Mouse (Mus musculus) splenic B cell, adult 2 months (primary cell): ENCODE measurements around the gene Top2b.

Source experiments
- DNase-seq: peaks from one replicate; pipeline ENCODE4 v3.0.0-alpha.2; 2011; ENCODE audit warnings: low read depth, low spot score
- H3K27me3 ChIP-seq: 2 replicates; pipeline ENCODE4 v1.6.1; 2012; ENCODE audit warnings: mild to moderate bottlenecking, low read length, moderate library complexity, mixed read lengths; ENCODE audit not compliant: control insufficient read depth, poor library complexity, insufficient read depth, severe bottlenecking
- H3K36me3 ChIP-seq: 2 replicates; pipeline ENCODE4 v1.6.1; 2012; ENCODE audit warnings: mild to moderate bottlenecking, low read length, moderate library complexity, mixed read lengths; ENCODE audit not compliant: control insufficient read depth, poor library complexity, insufficient read depth, severe bottlenecking

The Top2b gene

DNA sequence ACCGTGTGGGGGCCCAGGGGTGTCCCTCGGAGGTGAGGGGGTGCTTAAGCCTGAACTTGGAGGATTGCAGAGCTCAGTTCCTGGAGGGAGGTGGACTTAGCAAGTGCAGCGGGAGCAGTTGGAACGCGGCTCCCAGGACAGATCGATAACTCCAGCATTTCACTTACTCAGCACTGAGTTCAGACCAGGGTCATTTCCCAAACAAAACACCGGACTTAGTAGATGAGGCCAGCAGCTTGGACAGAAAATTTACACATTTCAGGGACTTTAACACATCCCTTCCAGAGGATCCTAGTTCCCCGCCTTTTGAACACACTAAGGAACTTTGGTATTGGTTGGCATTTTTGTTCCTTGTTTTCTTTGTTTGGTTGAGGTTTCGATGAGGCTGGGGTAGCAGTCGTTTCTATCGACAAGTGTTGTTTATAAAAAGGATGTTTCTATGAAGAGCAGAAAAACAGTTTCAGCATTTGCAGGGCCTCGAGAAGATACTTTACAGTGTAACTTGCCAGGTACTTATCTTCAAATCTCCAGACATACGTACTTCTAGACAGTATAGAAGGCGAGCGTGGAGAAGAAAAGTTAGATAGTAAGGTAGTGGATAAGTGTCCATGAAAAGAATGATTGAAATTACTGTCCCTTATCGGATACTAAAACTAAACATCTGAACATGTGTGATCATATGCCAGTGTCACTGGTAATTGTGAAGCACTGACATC lies 1.4 kb downstream of the Top2b start:
- no peak for DNase-seq
- H3K27me3 ChIP-seq = no peaks in the 10 kb centered on the region
- no peaks in the 10 kb centered on the region for H3K36me3 ChIP-seq

DNA sequence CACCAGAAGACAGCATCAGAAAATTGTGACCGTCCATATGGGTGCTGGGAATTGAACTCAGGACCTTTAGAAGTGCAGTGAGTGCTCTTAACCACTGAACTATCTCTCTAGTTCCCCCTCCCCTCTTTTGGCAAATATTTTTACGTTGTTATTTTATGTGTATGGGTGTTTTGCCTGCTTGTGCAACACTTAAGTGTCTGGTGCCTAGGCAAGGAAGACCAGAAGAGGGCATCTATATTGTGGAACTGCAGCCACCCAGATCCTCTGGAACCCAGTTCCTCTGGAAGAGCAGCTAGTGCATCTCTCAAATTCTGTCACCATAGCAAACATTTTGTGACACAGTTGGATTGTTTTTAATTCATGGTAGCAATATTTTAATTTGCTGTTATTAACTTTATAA lies 2.0 kb downstream of the Top2b start:
- H3K36me3 ChIP-seq = no peaks in the 10 kb centered on the region
- peak; percentile 23 for DNase-seq
- no peaks in the 10 kb centered on the region for H3K27me3 ChIP-seq

DNA sequence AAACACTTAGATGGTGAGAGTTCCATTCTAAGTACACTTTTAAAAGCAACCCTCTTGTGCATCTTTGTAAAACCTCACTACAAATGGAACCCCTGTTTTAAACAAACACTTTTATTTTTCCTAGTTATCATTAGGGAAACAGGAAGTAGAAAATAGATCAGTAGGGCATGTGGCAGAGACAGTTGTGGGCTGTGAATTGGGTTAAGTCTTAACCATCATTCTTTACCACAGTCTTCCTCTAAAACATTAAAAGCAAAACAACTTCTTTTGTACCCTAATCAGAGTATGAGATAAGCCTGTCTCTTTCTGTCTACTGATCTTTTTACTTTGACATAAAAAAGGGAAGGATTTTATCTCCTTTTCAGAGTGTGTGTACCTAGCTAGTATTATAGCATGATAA lies 7.8 kb downstream of the Top2b start:
- Histone ChIP-seq H3K36me3 (no peaks in the 10 kb centered on the region), H3K27me3 (no peaks in the 10 kb centered on the region)
- DNase-seq = peak; percentile 20

DNA sequence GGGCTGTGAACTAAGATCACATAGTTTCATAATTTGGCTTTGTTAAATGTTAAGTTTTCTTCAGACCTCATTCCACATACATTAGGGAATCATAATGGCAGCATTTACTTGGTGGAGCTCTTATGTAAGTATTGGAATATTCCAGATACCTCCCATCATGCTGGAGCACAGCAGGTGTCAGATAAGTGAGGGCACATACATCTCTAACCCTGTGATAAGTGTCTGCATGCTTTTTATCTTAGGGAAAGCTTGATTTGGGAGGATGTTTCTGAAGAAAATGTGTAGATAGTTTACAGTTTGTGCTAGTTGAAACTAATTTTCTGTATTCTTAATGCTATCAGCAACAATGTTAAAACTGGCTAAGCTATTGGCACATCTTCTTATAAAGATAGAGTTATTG lies 8.2 kb downstream of the Top2b start:
- no peak for DNase-seq
- no peaks in the 10 kb centered on the region for H3K27me3 ChIP-seq
- H3K36me3 ChIP-seq = no peaks in the 10 kb centered on the region

DNA sequence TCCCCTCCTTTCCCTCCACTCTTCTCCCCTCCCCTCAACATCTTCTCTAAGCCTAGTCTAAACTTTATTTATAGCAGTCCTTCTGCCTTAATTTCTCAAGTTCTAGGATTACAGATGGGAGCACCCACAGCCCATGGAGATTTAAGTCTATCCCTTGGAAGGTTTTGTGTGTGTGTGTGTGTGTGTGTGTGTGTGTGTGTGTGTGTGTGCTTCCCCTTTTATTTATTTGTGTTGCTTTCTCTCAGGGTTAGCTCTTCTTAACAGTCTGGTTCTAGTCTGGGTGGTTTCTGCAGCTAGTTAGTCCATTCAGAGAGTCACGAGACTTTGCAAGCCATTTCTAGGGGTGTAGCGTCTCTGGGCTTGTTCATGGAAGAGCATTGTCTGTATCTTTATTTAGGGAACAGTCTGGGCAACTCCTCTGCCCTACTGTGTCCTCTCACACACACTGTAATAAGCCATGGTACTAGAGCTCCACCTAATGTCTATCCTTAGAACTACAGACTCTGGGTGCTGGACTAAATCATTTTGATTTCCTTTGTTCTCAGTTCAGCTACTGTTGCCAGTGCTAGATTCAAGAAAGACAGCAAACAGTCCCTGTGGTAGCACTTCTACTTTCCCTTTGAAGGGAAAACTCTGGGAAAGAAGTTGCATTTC lies 15.1 kb downstream of the Top2b start:
- DNase-seq = peak; percentile 86

DNA sequence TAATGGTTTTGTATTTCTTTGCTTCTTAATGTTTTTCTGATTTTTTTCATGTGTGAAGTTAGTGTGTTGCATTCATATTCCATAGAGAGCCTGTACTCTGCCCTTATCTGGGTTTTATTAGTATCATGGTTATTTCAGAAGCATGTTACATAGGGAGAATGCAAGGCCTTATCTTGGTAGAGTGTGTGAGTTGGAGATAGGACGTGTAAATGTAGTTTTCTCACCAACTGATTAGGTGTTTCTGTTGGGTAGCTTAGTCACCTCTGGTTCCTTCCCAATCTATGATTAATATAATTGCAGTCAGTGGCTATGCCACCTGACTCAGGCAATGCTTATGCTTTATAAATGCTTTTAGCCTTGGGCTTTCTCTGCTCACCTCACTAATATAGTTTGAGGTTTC lies 19.8 kb downstream of the Top2b start:
- DNase-seq = no peak
- no peaks in the 10 kb centered on the region for H3K27me3 ChIP-seq

More for the DNA sequence above, 15.1 kb downstream of the Top2b start:
- Histone ChIP-seq H3K36me3 (peaks cover 3% of the 10 kb centered on the region; the same call in 1 of the 2 replicates), H3K27me3 (no peaks in the 10 kb centered on the region)

DNA sequence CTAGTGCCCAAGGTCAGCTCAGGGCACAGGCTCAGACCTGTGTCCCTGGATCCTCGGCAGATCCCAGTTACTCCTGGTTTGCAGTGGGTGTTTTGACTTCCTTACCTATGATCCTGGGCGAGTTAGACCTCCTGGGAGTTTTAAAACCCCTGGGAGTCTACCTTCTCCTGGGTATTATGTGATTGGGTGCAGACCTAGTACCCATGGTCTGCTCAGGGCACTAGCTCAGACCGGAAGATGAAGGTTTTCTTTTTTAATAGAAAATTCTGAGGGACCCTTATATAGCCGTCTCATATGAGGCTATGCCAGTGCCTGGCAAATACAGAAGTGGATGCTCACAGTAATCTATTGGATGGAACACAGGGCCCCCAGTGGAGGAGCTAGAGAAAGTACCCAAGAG lies 40.2 kb downstream of the Top2b start:
- no peak for DNase-seq
- Histone ChIP-seq H3K36me3 (peaks cover 6% of the 10 kb centered on the region), H3K27me3 (no peaks in the 10 kb centered on the region)

More for the DNA sequence above, 19.8 kb downstream of the Top2b start:
- H3K36me3 ChIP-seq = peaks cover 3% of the 10 kb centered on the region; the same call in 1 of the 2 replicates

DNA sequence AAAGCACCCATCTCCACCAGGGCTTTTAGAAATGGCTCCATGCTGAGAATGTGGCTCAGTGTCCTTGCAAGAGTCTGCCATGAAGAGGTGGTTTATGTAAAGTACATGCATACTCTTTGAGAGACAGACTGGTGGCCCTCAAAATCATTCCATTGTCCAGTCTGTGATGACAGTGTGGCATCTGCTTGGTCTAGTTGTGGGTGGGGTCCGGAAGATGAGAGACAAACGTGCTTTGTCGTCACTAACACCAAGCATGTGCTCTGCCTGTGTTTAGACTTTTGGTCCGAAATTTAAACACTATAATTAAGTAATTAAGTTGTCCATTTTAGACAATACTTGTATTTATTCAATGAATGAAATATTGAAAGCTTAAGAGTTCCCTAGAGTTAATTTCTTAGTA lies 49.2 kb downstream of the Top2b start:
- Histone ChIP-seq H3K36me3 (peaks cover 16% of the 10 kb centered on the region), H3K27me3 (no peaks in the 10 kb centered on the region)
- no peak for DNase-seq

DNA sequence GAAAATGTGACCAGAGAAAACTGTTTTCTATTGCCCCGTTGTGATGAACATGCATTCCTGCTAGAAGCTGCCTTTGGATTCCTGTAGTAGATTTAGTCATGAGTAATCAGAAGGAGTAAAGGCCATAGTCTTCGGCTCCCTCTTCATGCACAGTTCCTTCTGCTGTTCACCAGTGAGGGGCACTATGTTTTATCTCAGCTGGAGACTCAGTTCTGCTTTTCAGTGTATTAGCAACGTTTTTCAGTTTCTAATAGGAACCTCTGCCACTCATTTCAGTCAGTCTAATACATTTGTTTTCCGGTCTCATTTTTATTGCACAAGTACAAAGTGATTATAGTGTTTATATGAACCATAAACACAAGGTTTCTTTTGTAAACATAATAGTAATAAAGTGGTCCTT lies 62.6 kb downstream of the Top2b start:
- Histone ChIP-seq H3K27me3 (no peaks in the 10 kb centered on the region), H3K36me3 (peaks cover 6% of the 10 kb centered on the region; the same call in 1 of the 2 replicates)
- DNase-seq = peak; percentile 12

DNA sequence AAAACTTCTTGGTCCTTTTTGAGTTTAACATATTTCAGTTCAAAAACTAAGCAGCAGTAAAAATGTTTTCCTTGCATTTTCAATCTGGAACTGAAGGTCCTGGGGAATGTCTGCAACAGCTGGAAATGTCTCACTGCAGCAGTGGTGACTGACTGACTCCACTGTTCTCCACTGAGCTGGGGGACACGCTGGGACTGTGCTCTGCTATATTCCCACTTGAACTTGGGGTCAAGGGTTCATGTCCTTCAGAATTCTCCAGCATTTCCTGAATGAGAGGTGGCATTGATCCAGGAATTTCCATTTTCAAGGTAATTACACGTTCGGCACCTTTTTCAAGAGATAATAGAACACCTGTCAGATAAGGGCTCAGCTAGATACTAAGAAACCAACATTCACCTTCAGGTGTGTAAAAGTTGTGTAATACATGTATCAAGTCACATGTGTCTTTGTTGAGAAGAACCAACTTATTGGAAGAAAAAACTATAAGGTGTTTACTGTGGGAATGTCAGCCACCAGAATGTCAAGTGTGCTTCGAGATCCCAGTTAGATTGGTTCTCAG lies 67.0 kb downstream of the Top2b start:
- H3K36me3 ChIP-seq = peaks cover 3% of the 10 kb centered on the region; the same call in 1 of the 2 replicates
- no peaks in the 10 kb centered on the region for H3K27me3 ChIP-seq
- no peak for DNase-seq

DNA sequence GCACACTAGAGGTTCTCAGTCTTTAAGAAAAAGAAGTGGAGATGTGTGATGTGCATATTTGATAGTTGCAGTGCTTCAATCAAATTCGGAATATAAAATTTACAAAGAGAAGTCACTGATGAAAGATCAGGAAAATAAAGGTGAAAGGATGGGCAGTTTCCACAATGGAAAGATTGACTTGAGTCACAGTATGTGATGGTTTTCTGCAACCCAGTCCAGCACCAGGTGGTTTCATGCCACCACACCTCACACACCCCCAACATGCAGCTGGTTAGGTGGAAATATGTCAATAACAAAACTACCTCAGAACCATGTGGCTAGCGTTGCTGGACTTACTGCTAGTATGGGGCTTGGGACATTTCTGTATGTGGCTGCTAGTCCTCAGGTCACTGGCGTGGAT lies 67.6 kb downstream of the Top2b start:
- Histone ChIP-seq H3K27me3 (no peaks in the 10 kb centered on the region), H3K36me3 (peaks cover 3% of the 10 kb centered on the region; the same call in 1 of the 2 replicates)
- no peak for DNase-seq

DNA sequence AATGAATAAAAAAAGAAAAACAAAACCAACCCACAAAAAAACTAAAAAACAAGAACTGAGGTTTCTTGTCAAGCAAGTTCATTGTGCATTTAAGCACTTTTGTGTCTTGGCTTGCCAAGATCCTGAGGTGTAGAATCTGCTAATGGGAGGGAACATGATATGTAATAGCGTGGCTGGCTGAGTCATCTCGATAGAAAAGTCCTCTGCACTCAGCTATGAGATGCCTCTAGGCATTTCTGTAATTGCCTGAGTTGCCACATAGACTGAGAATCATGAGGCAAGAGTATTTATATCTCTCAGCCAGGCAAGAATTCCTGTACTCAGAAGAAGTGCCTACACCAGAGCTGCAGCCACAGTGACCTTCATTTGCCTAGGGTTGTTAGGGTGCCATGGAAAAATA lies 68.2 kb downstream of the Top2b start:
- no peak for DNase-seq
- Histone ChIP-seq H3K36me3 (0 out of 2 replicates have a peak, but pooled peaks cover 2% of the 10 kb centered on the region), H3K27me3 (no peaks in the 10 kb centered on the region)

DNA sequence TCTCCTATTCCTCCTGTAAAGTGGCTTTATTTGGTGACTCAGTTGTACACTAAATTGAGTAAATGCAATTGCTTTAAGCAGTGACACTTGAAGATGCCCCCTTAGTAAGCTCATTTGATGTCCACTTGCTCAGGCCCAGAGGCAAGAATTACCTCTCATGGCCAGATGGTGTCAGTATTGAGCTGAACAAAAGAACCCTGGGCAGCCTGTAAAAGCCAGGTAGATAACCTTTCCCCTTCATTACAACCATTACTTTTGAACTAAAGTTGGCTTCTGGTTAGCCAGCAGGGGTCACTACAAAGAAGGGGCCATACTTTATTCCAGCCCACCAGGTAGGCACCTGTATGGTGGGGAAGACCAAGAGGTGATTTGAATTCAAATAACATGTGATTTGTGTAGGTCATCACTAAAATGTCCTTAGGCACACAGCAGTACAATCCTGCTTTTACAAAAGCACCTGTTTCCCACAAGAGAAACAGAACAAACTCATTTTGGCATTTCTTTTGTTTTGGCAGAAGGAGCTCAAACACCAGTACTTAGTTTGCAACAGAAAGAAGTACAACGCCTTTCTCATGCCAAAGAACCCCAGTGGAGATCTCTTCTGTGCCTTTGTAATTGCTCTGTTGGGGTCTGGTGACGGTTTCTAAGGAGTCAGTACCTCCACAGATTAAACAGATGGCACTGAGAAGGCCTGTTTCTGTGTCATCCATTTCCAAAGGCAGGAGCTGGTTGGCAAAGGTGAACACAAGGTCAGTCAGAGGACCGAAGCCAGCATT lies 69.6 kb downstream of the Top2b start:
- Histone ChIP-seq H3K36me3 (0 out of 2 replicates have a peak, but pooled peaks cover 2% of the 10 kb centered on the region), H3K27me3 (no peaks in the 10 kb centered on the region)
- DNase-seq = peak; percentile 67

DNA sequence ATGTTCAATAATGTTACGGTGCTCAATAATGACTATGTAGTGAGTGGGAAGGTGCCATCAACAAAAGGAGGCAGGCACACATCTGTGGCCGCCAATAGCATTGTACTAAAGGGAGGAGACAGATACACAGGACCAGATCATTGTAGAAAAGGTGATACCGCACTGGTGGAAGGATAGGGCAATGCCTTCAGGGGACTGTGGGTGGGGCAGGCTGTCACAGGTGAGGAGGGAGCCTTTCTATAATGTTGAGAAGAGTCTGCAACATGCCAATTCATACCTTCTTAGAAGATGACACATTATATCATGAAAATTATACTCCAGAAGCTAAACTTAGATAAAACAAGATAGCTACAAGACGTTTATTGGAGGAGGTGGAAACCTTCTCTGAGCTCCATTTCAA lies 72.4 kb downstream of the Top2b start:
- no peak for DNase-seq

More for the DNA sequence above, 72.4 kb downstream of the Top2b start:
- Histone ChIP-seq H3K27me3 (no peaks in the 10 kb centered on the region), H3K36me3 (0 out of 2 replicates have a peak, but pooled peaks cover 2% of the 10 kb centered on the region)
